Mouse (Mus musculus): ENCODE measurements at regions not wholly inside any gene's neighbourhood (a gene's known extent, or its start where the extent isn't known, plus 50 kb on each side); places are given as distances from the start of the nearest gene placed in this dataset.
"Not testable (repeated sequence)": the region's sequence is repeated elsewhere in the genome, so short reads cannot be mapped to it uniquely, and the experiment has no call there.

DNA sequence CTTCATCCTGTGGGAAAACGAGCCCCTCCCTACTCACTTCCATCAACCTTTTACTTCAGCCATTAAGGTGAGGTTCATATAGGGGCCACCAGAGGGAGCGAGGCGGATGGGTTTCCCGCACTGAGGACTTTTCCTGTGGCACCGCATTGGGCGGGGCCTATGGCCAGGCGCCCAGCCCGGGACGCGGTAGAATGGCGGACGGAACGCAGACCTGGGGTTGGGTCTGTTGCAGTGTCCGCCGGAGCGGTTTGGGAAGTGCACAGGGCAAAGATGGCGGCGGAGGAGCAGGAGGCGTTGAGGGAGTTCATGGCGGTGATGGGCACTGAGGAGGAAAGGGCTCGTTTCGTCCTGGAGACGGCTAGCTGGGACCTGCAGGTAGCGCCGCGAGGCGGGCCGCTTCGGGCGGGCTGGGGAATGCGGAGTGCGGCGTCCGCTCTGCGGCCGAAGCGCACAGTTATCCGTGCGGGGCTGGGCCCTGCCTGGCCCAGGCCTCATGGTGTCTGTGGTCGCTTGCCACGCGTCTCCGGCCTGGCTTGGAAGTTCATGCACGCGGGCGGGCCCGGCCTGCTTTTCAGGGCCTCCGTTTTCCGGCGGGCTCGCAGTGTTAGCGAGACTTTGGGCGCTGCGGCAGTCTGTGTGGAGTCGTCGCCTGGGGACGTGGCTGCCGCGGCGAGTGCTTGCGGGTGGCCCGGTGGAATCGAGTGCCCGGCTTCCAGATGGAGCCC, 64.5 kb upstream of the Gm21119 start:
- not testable (repeated sequence) for TF ChIP-seq CTCF (conservative IDR thresholded peaks at IDR 0.05; ENCODE audit: low read length); POU5F1 (IDR thresholded peaks at IDR 0.05; ENCODE audit: borderline replicate concordance, low read length)

Measured in E14TG2a.4 (cell line).